In genomic region chr7:122199296-122199695, GRCm38 (mm10) we compare ENCODE assay signal across 10 mouse cellular contexts. TPM values are rescaled to one million over a fixed set of nuclear protein-coding genes. Genes with fewer than 3 reads are reported as not detected.
DNase-seq lines count a peak whose midpoint lies in the region; ATAC-seq and TF ChIP-seq lines count a peak whose summit lies in the region.
"Had no signal": no experiment of that assay in that cellular context is flagged by ENCODE, and none has a peak within 500 bp of the region (broad histone marks: within the 10 kb centered on the region; RNA-seq: fewer than 3 reads in every experiment).

No protein-coding gene starts in this region.

- no peak overlapping the region for H3K4me2 ChIP-seq in heart, embryonic 11.5 days
- H3K4me2 ChIP-seq in liver, postnatal 0 days (ENCODE audit: low read depth, low read length) = no peak overlapping the region
- H3K4me2 ChIP-seq: embryonic facial prominence, embryonic 13.5 days had no signal

- no peak overlapping the region for H3K27ac ChIP-seq in heart, embryonic 11.5 days (ENCODE audit: low read depth, low read length)
- H3K27ac ChIP-seq in liver, postnatal 0 days (ENCODE audit: low read depth) = no peak overlapping the region
- H3K27ac ChIP-seq: embryonic facial prominence, embryonic 13.5 days had no signal

- ATAC-seq in heart, embryonic 11.5 days (replicated peaks; ENCODE audit: insufficient number of reproducible peaks, low FRiP score, low TSS enrichment) = no peak
- ATAC-seq in liver, postnatal 0 days = no peak

- no peaks in the 10 kb centered on the region for H3K4me1 ChIP-seq in heart, embryonic 11.5 days (ENCODE audit: control insufficient read depth, insufficient read depth, low read length)
- peaks cover 3% of the 10 kb centered on the region; the same call in 1 of the 2 replicates for H3K4me1 ChIP-seq in liver, postnatal 0 days (ENCODE audit: insufficient read depth)
- H3K4me1 ChIP-seq: embryonic facial prominence, embryonic 13.5 days had no signal

- H3K9ac ChIP-seq in heart, embryonic 11.5 days (ENCODE audit: low read depth, low read length) = no peak overlapping the region
- H3K9ac ChIP-seq in liver, postnatal 0 days (replicated peaks) = no peak overlapping the region
- H3K9ac ChIP-seq: embryonic facial prominence, embryonic 13.5 days had no signal

- TF ChIP-seq EP300 in liver, postnatal 0 days (IDR thresholded peaks at IDR 0.05; ENCODE audit: low read depth) = no peak

- no peaks in the 10 kb centered on the region for H3K27me3 ChIP-seq in heart, embryonic 11.5 days (ENCODE audit: control insufficient read depth, insufficient read depth, low read length)
- no peaks in the 10 kb centered on the region for H3K27me3 ChIP-seq in liver, postnatal 0 days (ENCODE audit: insufficient read depth, low read length)
- H3K27me3 ChIP-seq: embryonic facial prominence, embryonic 13.5 days had no signal

- H3K9me3 ChIP-seq in heart, embryonic 11.5 days (replicated peaks; ENCODE audit: control insufficient read depth, low read length) = no peaks in the 10 kb centered on the region
- H3K9me3 ChIP-seq in liver, postnatal 0 days (ENCODE audit: low read length) = no peaks in the 10 kb centered on the region
- H3K9me3 ChIP-seq: embryonic facial prominence, embryonic 13.5 days had no signal

- no peaks in the 10 kb centered on the region for H3K36me3 ChIP-seq in heart, embryonic 11.5 days (ENCODE audit: control insufficient read depth, insufficient read depth, low read length)
- no peaks in the 10 kb centered on the region for H3K36me3 ChIP-seq in liver, postnatal 0 days (replicated peaks; ENCODE audit: insufficient read depth, low read length)
- H3K36me3 ChIP-seq: embryonic facial prominence, embryonic 13.5 days had no signal

- TF ChIP-seq CTCF in liver, postnatal 0 days (IDR thresholded peaks at IDR 0.05; ENCODE audit: low read depth) = peak; percentile 85

- no peak overlapping the region for H3K4me3 ChIP-seq in heart, embryonic 11.5 days (ENCODE audit: low read depth, low read length)
- H3K4me3 ChIP-seq in liver, postnatal 0 days (ENCODE audit: low read depth, low read length) = no peak overlapping the region
- H3K4me3 ChIP-seq: embryonic facial prominence, embryonic 13.5 days had no signal

- 24% methylated on average over 5 of the region's 5 CpGs for WGBS in heart, embryonic 11.5 days (ENCODE audit: insufficient replicate concordance)
- WGBS in liver, postnatal 0 days (ENCODE audit: insufficient replicate concordance) = 19% methylated on average over 5 of the region's 5 CpGs

- DNase-seq in heart, adult 18-20 months = peak; percentile 35 to 53
- peak; percentile 28 for DNase-seq in thymus, postnatal 14 days
- DNase-seq in thymus, postnatal 4 days = no peak
- DNase-seq in embryo, embryonic 11 days = peak; percentile 66
- DNase-seq in liver, postnatal 0 days = no peak
- no peak for DNase-seq in yolk sac, embryonic 10.5 days (ENCODE audit: low spot score)
- no peak for DNase-seq in gastrocnemius, postnatal 25 days

RNA-seq across cellular contexts. Expression of gene Ern2, which starts 13.3 kb away (rescaled TPM):
- total RNA-seq in heart, adult 18-20 months (2021) = not detected
- polyA plus RNA-seq in heart, embryonic 11.5 days (2014; fragmentation: Nextera tagmentation; extraction: Ambion mirVana) = not detected in 2 replicates
- not detected in 2 replicates for polyA plus RNA-seq in liver, postnatal 0 days (2015; fragmentation: Nextera tagmentation; extraction: Ambion mirVana)
- not detected for total RNA-seq in gastrocnemius, postnatal 25 days (2021)
- polyA plus RNA-seq: embryonic facial prominence, embryonic 13.5 days; limb, embryonic 11.5 days had no signal

RNA-seq across cellular contexts. Expression of gene Chp2, which starts 20.0 kb away (rescaled TPM):
- 1 to 10 TPM; 3.7 to 3.8 TPM for total RNA-seq in heart, adult 18-20 months (2021)
- polyA plus RNA-seq in heart, embryonic 11.5 days (2014; fragmentation: Nextera tagmentation; extraction: Ambion mirVana) = 0.35 TPM in 1 of 2 replicates, not detected in the other
- polyA plus RNA-seq in liver, postnatal 0 days (2015; fragmentation: Nextera tagmentation; extraction: Ambion mirVana) = 2.1 and 2.9 TPM in 2 replicates
- total RNA-seq in gastrocnemius, postnatal 25 days (2021) = 1 to 10 TPM; 4.5 to 5.5 TPM
- polyA plus RNA-seq: embryonic facial prominence, embryonic 13.5 days; limb, embryonic 11.5 days had no signal

RNA-seq across cellular contexts. Expression of gene Plk1, which starts 40.1 kb away (rescaled TPM):
- under 1 TPM; 0.41 to 0.94 TPM for total RNA-seq in heart, adult 18-20 months (2021)
- 81.2 and 86.3 TPM in 2 replicates for polyA plus RNA-seq in heart, embryonic 11.5 days (2014; fragmentation: Nextera tagmentation; extraction: Ambion mirVana)
- 35.9 and 43.4 TPM in 2 replicates for polyA plus RNA-seq in liver, postnatal 0 days (2015; fragmentation: Nextera tagmentation; extraction: Ambion mirVana)
- under 1 TPM; 0.56 to 0.96 TPM for total RNA-seq in gastrocnemius, postnatal 25 days (2021)

Comparison
In these comparisons a context has a peak if more than half of its experiments do, and no peak if none do; other contexts are left out.
1. DNase-seq: peak in heart, adult 18-20 months (2 of 2), thymus, postnatal 14 days (single experiment) and embryo, embryonic 11 days (single experiment); none in thymus, postnatal 4 days (single experiment), liver, postnatal 0 days (single experiment), yolk sac, embryonic 10.5 days (single experiment) and gastrocnemius, postnatal 25 days (single experiment).